Mouse (Mus musculus) testis, adult 2 months (tissue): Measurements from ENCODE around the gene Ccnt1.
"Not testable (repeated sequence)": the region's sequence is repeated elsewhere in the genome, so short reads cannot be mapped to it uniquely, and the experiment has no call there.

ENCODE experiments used
- CTCF ChIP-seq: fragments of 200-500 bp; IDR thresholded peaks from 2 replicates; pipeline ENCODE4 v1.5.1; 2012; ENCODE audit warnings: low read depth, mild to moderate bottlenecking, inconsistent platforms, low read length, moderate library complexity; ENCODE audit not compliant: control insufficient read depth, insufficient read depth, insufficient replicate concordance
- POLR2A ChIP-seq: fragments of 200-500 bp; IDR thresholded peaks from 2 replicates; pipeline ENCODE4 v1.6.1; 2012; ENCODE audit warnings: low read depth, mild to moderate bottlenecking, inconsistent platforms, low read length, moderate library complexity; ENCODE audit not compliant: control insufficient read depth

DNA sequence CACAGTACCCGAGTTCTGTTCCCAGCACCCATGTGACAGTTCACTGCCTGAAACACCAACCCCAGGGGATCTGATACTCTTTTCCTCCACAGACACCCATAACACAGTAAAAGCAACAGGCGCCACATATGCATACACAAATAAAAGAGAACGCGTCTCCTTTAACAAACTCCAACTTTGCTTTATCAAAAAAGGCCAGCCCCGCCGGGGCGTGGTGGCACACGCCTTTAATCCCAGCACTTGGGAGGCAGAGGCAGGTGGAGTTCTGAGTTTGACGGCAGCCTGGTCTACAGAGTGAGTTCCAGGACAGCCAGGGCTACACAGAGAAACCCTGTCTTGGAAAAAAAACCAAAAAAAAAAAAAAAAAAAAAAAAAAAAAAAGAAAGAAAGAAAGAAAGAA is 15.4 kb upstream of the Ccnt1 start:
- not testable (repeated sequence) for TF ChIP-seq POLR2A, CTCF
